Comparison of ENCODE assay signal across 12 mouse cellular contexts in genomic region chr12:86790100-86790848, GRCm38 (mm10). TPM values are rescaled to one million over a fixed set of nuclear protein-coding genes. Genes with fewer than 3 reads are reported as not detected.
DNase-seq lines count a peak whose midpoint lies in the region; ATAC-seq and TF ChIP-seq lines count a peak whose summit lies in the region.
"Had no signal": no experiment of that assay in that cellular context is flagged by ENCODE, and none has a peak within 500 bp of the region (broad histone marks: within the 10 kb centered on the region; RNA-seq: fewer than 3 reads in every experiment).

No protein-coding gene starts in this region.

- no peaks in the 10 kb centered on the region for H3K9me3 ChIP-seq in forebrain, embryonic 12.5 days
- no peaks in the 10 kb centered on the region for H3K9me3 ChIP-seq in forebrain, embryonic 16.5 days (ENCODE audit: control insufficient read depth, low read length)
- H3K9me3 ChIP-seq in lung, embryonic 15.5 days: no peaks in the 10 kb centered on the region

- no peak overlapping the region for H3K4me3 ChIP-seq in forebrain, embryonic 12.5 days (replicated peaks)
- no peak overlapping the region for H3K4me3 ChIP-seq in forebrain, embryonic 16.5 days (replicated peaks; ENCODE audit: low read length)
- no peak overlapping the region for H3K4me3 ChIP-seq in lung, embryonic 15.5 days
- no peak overlapping the region for H3K4me3 ChIP-seq in olfactory bulb, adult 2 months (ENCODE audit: insufficient read depth, low read depth, low read length)

- no peak overlapping the region for H3K4me2 ChIP-seq in forebrain, embryonic 12.5 days
- no peak overlapping the region for H3K4me2 ChIP-seq in forebrain, embryonic 16.5 days (ENCODE audit: low read length)
- H3K4me2 ChIP-seq in lung, embryonic 15.5 days: no peak overlapping the region

- H3K27ac ChIP-seq in forebrain, embryonic 12.5 days: peak overlapping the region; percentile 19; the same call in 1 of the 2 replicates
- no peak overlapping the region for H3K27ac ChIP-seq in forebrain, embryonic 16.5 days (ENCODE audit: low read length)
- peak overlapping the region; percentile 59 for H3K27ac ChIP-seq in lung, embryonic 15.5 days
- H3K27ac ChIP-seq in olfactory bulb, adult 2 months (ENCODE audit: insufficient read depth, low read depth, low read length): peak overlapping the region; percentile 15; the same call in 1 of the 2 replicates

- H3K27me3 ChIP-seq in forebrain, embryonic 12.5 days: no peaks in the 10 kb centered on the region
- H3K27me3 ChIP-seq in forebrain, embryonic 16.5 days (replicated peaks; ENCODE audit: control insufficient read depth, insufficient read depth, low read length): no peaks in the 10 kb centered on the region
- no peaks in the 10 kb centered on the region for H3K27me3 ChIP-seq in lung, embryonic 15.5 days

- no peak for TF ChIP-seq POLR2A in olfactory bulb, adult 2 months (IDR thresholded peaks at IDR 0.05; ENCODE audit: insufficient read depth, low read depth, low read length)

- no peak for TF ChIP-seq CTCF in olfactory bulb, adult 2 months (IDR thresholded peaks at IDR 0.05; ENCODE audit: insufficient read depth, low read depth, low read length)

- H3K36me3 ChIP-seq in forebrain, embryonic 12.5 days (replicated peaks): no peaks in the 10 kb centered on the region
- no peaks in the 10 kb centered on the region for H3K36me3 ChIP-seq in forebrain, embryonic 16.5 days (ENCODE audit: control insufficient read depth, insufficient read depth)
- no peaks in the 10 kb centered on the region for H3K36me3 ChIP-seq in lung, embryonic 15.5 days

- WGBS in forebrain, embryonic 12.5 days: 42% methylated on average over 6 of the region's 6 CpGs
- WGBS in forebrain, embryonic 16.5 days: 27% methylated on average over 6 of the region's 6 CpGs
- 32% methylated on average over 6 of the region's 6 CpGs for WGBS in lung, embryonic 15.5 days
- 48% methylated on average over 6 of the region's 6 CpGs for WGBS in olfactory bulb, adult 2 months

- no peak overlapping the region; the same call in 1 of the 2 replicates for H3K9ac ChIP-seq in forebrain, embryonic 12.5 days
- H3K9ac ChIP-seq in forebrain, embryonic 16.5 days (replicated peaks; ENCODE audit: low read depth, low read length): no peak overlapping the region
- H3K9ac ChIP-seq in lung, embryonic 15.5 days: no peak overlapping the region

- intact Hi-C loops in left cerebral cortex, postnatal 14 days (cut with DNase I): loop anchor here (10.0 kb wide), 1 partner anchor 255 kb away; no protein-coding TSS in a partner anchor

- no peak for ATAC-seq in forebrain, embryonic 12.5 days (ENCODE audit: low FRiP score)
- no peak for ATAC-seq in forebrain, embryonic 16.5 days
- no peak for ATAC-seq in lung, embryonic 15.5 days (ENCODE audit: borderline replicate concordance, extremely low read depth, low FRiP score, low TSS enrichment)

- H3K4me1 ChIP-seq in forebrain, embryonic 12.5 days: peaks cover 41% of the 10 kb centered on the region
- H3K4me1 ChIP-seq in forebrain, embryonic 16.5 days (replicated peaks; ENCODE audit: control insufficient read depth, insufficient read depth, low read length): peaks cover 28% of the 10 kb centered on the region
- peaks cover 37% of the 10 kb centered on the region for H3K4me1 ChIP-seq in lung, embryonic 15.5 days
- H3K4me1 ChIP-seq in olfactory bulb, adult 2 months (ENCODE audit: control insufficient read depth, insufficient read depth, low read length): peaks cover 26% of the 10 kb centered on the region

- no peak for DNase-seq in lung, adult 18-20 months
- peak; percentile 16 for DNase-seq in heart, postnatal 4 days
- DNase-seq in left cerebral cortex, postnatal 14 days (ENCODE audit: low spot score in 2 of 2): no peak
- no peak for DNase-seq in spleen, adult 12 weeks (ENCODE audit: low spot score)

RNA-seq across cellular contexts. Expression of gene Lrrc74a, which starts 56.1 kb away (rescaled TPM):
- not detected in 2 replicates for polyA plus RNA-seq in forebrain, embryonic 12.5 days (2016; fragmentation: Nextera tagmentation; extraction: Ambion mirVana)
- polyA plus RNA-seq in forebrain, embryonic 16.5 days (2015; fragmentation: Nextera tagmentation; extraction: Ambion mirVana): not detected in 2 replicates
- polyA plus RNA-seq in lung, embryonic 15.5 days (2015; fragmentation: Nextera tagmentation; extraction: Ambion mirVana): not detected in 2 replicates
- not detected for total RNA-seq in heart, postnatal 4 days (2021)
- polyA plus RNA-seq in olfactory bulb, adult 2 months (2012; ENCODE audit: insufficient read depth, insufficient read length, low replicate concordance, missing spikeins): not detected in 2 replicates
- not detected for total RNA-seq in left cerebral cortex, postnatal 14 days (2021)
- total RNA-seq: adrenal gland, postnatal 4 days had no signal
- polyA plus RNA-seq: embryonic facial prominence, embryonic 11.5 days; limb, embryonic 14.5 days; neural tube, embryonic 14.5 days had no signal
